Mouse (Mus musculus) inflammation-experienced regulatory T-cells (primary cell): ENCODE results near the gene Usp32. TPM values are rescaled to one million over a fixed set of nuclear protein-coding genes. Genes with fewer than 3 reads are reported as not detected.

ENCODE experiments used
- polyA plus RNA-seq, 2 experiments: library from polyadenylated mRNA; unstranded; fragments of 100-300 nt; shearing (Covaris generic); gene quantifications; one replicate each; pipeline ENCODE4 v1.2.1; 2017

The Usp32 gene
- 10 to 100 TPM; 11.9 to 17.4 TPM for polyA plus RNA-seq

GRCm38 (mm10) chr11:85139581-85140540 is at the start of gene Usp32:
TSS of gene Usp32 (minus strand) at chr11:85140161.

GRCm38 (mm10) chr11:85170058-85170740 is 30.2 kb upstream of the Usp32 start, which contains the start of gene 1700125H20Rik:
TSS of gene 1700125H20Rik (plus strand) at chr11:85170404.

GRCm38 (mm10) chr11:84957591-84958270 is 182.2 kb downstream of the Usp32 start, which contains the start of gene Car4:
TSS of gene Car4 (plus strand) at chr11:84957786.

Other genes with a start within 250 kb of the Usp32 start
- gene Znhit3, start 223.8 kb downstream of the Usp32 start, polyA plus RNA-seq, result 10 to 100 TPM; 27.9 to 58.4 TPM
- under 1 TPM; 0.49 to 0.86 TPM for gene Car4, start 182.4 kb downstream of the Usp32 start, polyA plus RNA-seq
- gene 1700125H20Rik, start 30.2 kb upstream of the Usp32 start, polyA plus RNA-seq, result not detected
- gene Appbp2, start 95.0 kb upstream of the Usp32 start, polyA plus RNA-seq, result 10 to 100 TPM; 23.6 to 28.7 TPM
- gene Ppm1d, start 171.1 kb upstream of the Usp32 start, polyA plus RNA-seq, result 10 to 100 TPM; 27.7 to 30.1 TPM
- gene Bcas3, start 213.0 kb upstream of the Usp32 start, polyA plus RNA-seq, result 10 to 100 TPM; 43.7 to 62.6 TPM